Mouse (Mus musculus): ENCODE data around the gene Bub1b. TPM values are rescaled to one million over a fixed set of nuclear protein-coding genes. Genes with fewer than 3 reads are reported as not detected.

The Bub1b gene
- total and polyA plus RNA-seq, 2 experiments from 2014 or later, result 14.8 to 37.7 TPM

GRCm38 (mm10) chr2:118669785-118670184, 71.8 kb downstream of the Bub1b start:
- Histone ChIP-seq H3K4me1 (ENCODE audit: control insufficient read depth, insufficient read depth) (peaks cover 45% of the 10 kb centered on the region), H3K27ac (ENCODE audit: low read depth) (peak overlapping the region; percentile 57), H3K9ac (replicated peaks; ENCODE audit: low read depth, low read length) (no peak overlapping the region), H3K9me3 (replicated peaks; ENCODE audit: control insufficient read depth, low read length) (no peaks in the 10 kb centered on the region), H3K27me3 (ENCODE audit: control insufficient read depth, insufficient read depth, low read length) (peaks cover 3% of the 10 kb centered on the region; the same call in 1 of the 2 replicates), H3K36me3 (replicated peaks; ENCODE audit: control insufficient read depth, insufficient read depth, low read length) (no peaks in the 10 kb centered on the region), H3K4me3 (ENCODE audit: low read depth, low read length) (no peak overlapping the region), H3K4me2 (ENCODE audit: low read depth, low read length) (no peak overlapping the region)
- TF ChIP-seq CTCF (IDR thresholded peaks at IDR 0.05; ENCODE audit: low read depth) (no peak), EP300 (IDR thresholded peaks at IDR 0.05; ENCODE audit: low read depth) (no peak)
- ATAC-seq (ENCODE audit: insufficient read depth, low read depth) (peak; percentile 73), DNase-seq (ENCODE audit: low spot score) (no peak)
- WGBS, result 16% methylated on average over 2 of the region's 2 CpGs

DNA sequence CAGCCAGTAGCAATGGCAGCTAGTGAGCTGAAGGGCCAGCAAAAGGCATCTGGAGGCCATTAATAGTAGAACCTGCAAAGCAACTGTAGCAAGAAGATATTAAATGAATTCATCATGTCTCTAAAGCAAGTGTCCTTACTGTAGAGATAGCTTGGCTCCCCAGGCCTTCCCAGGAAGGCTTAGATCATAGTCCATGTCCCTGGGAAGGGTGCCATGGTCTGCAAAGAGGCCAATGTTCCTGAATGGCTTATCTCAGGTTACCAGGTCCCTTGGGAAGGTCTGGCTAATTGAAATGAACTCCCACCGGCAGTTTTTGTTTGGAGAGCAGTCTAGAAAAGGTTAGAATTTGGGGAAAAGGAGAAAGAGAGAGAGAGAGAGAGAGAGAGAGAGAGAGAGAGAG, 73.7 kb downstream of the Bub1b start:
- Histone ChIP-seq H3K27ac (ENCODE audit: low read depth) (no peak overlapping the region), H3K36me3 (replicated peaks; ENCODE audit: control insufficient read depth, insufficient read depth, low read length) (no peaks in the 10 kb centered on the region), H3K9ac (replicated peaks; ENCODE audit: low read depth, low read length) (no peak overlapping the region), H3K9me3 (replicated peaks; ENCODE audit: control insufficient read depth, low read length) (no peaks in the 10 kb centered on the region), H3K27me3 (ENCODE audit: control insufficient read depth, insufficient read depth, low read length) (peaks cover 20% of the 10 kb centered on the region), H3K4me3 (ENCODE audit: low read depth, low read length) (no peak overlapping the region), H3K4me1 (ENCODE audit: control insufficient read depth, insufficient read depth) (peaks cover 29% of the 10 kb centered on the region), H3K4me2 (ENCODE audit: low read depth, low read length) (no peak overlapping the region)
- DNase-seq (ENCODE audit: low spot score) (no peak), ATAC-seq (ENCODE audit: insufficient read depth, low read depth) (no peak)
- 48% methylated on average over 1 of the region's 1 CpGs for WGBS
- TF ChIP-seq EP300 (IDR thresholded peaks at IDR 0.05; ENCODE audit: low read depth) (no peak), CTCF (IDR thresholded peaks at IDR 0.05; ENCODE audit: low read depth) (no peak)

- WGBS, result 49% methylated on average over 15 of the region's 15 CpGs
Observed at GRCm38 (mm10) chr2:118673686-118674465, 75.9 kb downstream of the Bub1b start.

DNA sequence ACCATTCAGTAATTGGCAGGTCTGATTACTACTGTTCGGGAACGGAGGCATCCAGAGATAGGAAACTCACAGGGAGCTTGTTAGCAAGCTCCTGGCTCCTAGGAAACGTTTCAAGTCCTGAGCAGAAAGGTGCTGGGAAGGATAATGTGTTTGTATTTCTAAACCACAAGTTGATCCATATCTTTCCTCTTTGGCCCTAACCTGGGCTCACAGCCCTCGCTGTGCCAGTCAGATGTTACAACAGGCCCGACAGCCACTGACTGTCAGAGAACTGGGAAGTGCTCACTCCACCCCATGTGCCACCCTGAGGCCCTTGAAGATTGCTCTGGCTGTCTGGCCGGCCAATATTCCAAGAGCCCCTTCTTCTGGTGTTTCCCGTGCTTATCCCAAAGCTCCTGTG, 76.5 kb downstream of the Bub1b start:
- H3K27me3 ChIP-seq (ENCODE audit: control insufficient read depth, insufficient read depth, low read length), result peaks cover 25% of the 10 kb centered on the region
- H3K4me3 ChIP-seq (ENCODE audit: low read depth, low read length), result no peak overlapping the region
- DNase-seq (ENCODE audit: low spot score) (no peak), ATAC-seq (ENCODE audit: insufficient read depth, low read depth) (no peak)
- 42% methylated on average over 7 of the region's 7 CpGs for WGBS
- H3K9me3 ChIP-seq (replicated peaks; ENCODE audit: control insufficient read depth, low read length), result no peaks in the 10 kb centered on the region
- no peak overlapping the region for H3K9ac ChIP-seq (replicated peaks; ENCODE audit: low read depth, low read length)
- no peak for TF ChIP-seq CTCF (IDR thresholded peaks at IDR 0.05; ENCODE audit: low read depth)
- H3K4me1 ChIP-seq (ENCODE audit: control insufficient read depth, insufficient read depth), result peaks cover 25% of the 10 kb centered on the region
- no peak overlapping the region for H3K4me2 ChIP-seq (ENCODE audit: low read depth, low read length)
- no peak overlapping the region for H3K27ac ChIP-seq (ENCODE audit: low read depth)
- no peaks in the 10 kb centered on the region for H3K36me3 ChIP-seq (replicated peaks; ENCODE audit: control insufficient read depth, insufficient read depth, low read length)

More at GRCm38 (mm10) chr2:118673686-118674465, 75.9 kb downstream of the Bub1b start:
- Histone ChIP-seq H3K9ac (replicated peaks; ENCODE audit: low read depth, low read length) (no peak overlapping the region), H3K4me3 (ENCODE audit: low read depth, low read length) (no peak overlapping the region), H3K4me1 (ENCODE audit: control insufficient read depth, insufficient read depth) (peaks cover 30% of the 10 kb centered on the region), H3K9me3 (replicated peaks; ENCODE audit: control insufficient read depth, low read length) (no peaks in the 10 kb centered on the region), H3K36me3 (replicated peaks; ENCODE audit: control insufficient read depth, insufficient read depth, low read length) (no peaks in the 10 kb centered on the region), H3K27ac (ENCODE audit: low read depth) (no peak overlapping the region), H3K27me3 (ENCODE audit: control insufficient read depth, insufficient read depth, low read length) (peaks cover 25% of the 10 kb centered on the region), H3K4me2 (ENCODE audit: low read depth, low read length) (no peak overlapping the region)
- DNase-seq (ENCODE audit: low spot score), result no peak
- TF ChIP-seq EP300 (IDR thresholded peaks at IDR 0.05; ENCODE audit: low read depth) (no peak), CTCF (IDR thresholded peaks at IDR 0.05; ENCODE audit: low read depth) (no peak)
- ATAC-seq (ENCODE audit: insufficient read depth, low read depth), result no peak

DNA sequence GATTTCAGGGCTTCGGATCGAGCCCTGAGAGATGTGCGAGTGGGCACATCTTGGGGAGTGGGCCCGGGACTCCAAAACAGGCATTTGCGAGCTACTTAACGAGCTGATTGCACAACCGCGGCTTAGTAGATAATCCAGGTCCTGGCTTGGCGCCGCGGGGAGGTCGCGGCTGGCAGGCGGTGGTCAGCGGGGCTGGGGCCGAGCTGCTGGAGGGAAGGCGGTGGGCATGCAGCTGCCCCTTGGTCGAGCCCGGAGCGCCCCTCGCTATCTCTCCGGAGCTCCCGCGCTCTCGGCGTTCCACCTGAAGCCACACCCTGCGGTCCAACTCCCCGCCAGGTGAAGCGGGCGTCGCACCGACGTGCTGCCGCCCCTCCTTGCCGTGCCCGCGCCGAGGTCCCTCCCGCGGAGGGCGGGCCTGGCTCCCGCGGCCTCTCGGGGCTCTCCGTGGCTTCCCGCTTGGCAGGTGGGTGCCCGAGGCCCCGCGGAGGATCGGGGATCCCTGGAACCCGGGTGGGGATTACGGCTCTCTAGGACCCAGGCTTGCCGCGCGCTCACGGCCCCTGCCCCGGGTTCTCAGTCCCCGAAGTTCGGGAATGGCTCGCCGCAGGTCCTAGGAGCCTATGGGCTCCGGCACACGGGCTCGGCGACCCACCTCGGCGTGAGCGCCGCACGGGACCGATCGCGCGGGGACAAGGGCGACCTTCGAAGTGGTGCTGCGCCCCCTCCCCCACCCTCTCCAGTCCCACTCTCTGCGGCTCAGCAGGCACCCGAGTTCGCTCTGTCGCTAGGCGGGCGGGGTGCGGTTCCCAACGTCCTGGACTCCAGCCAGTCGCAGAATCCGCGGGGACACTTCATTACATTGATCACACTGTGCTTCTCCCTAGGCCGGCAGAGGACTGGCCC, 79.1 kb downstream of the Bub1b start:
- Histone ChIP-seq H3K36me3 (replicated peaks; ENCODE audit: control insufficient read depth, insufficient read depth, low read length) (no peaks in the 10 kb centered on the region), H3K4me1 (ENCODE audit: control insufficient read depth, insufficient read depth) (peaks cover 16% of the 10 kb centered on the region), H3K4me3 (ENCODE audit: low read depth, low read length) (peak overlapping the region; percentile 57), H3K4me2 (ENCODE audit: low read depth, low read length) (peak overlapping the region; percentile 89), H3K9ac (replicated peaks; ENCODE audit: low read depth, low read length) (peak overlapping the region; percentile 60), H3K27me3 (ENCODE audit: control insufficient read depth, insufficient read depth, low read length) (peaks cover 25% of the 10 kb centered on the region), H3K9me3 (replicated peaks; ENCODE audit: control insufficient read depth, low read length) (no peaks in the 10 kb centered on the region), H3K27ac (ENCODE audit: low read depth) (no peak overlapping the region)
- ATAC-seq (ENCODE audit: insufficient read depth, low read depth) (peak; percentile 49), DNase-seq (ENCODE audit: low spot score) (no peak)
- no peak for TF ChIP-seq CTCF (IDR thresholded peaks at IDR 0.05; ENCODE audit: low read depth)
- no peak for TF ChIP-seq EP300 (IDR thresholded peaks at IDR 0.05; ENCODE audit: low read depth)
- 2% methylated on average over 81 of the region's 89 CpGs for whole genome bisulfite sequencing

Measured in heart, postnatal 0 days (tissue).